Mouse (Mus musculus) monocyte, adult 5-6 weeks (primary cell): ENCODE measurements at regions not wholly inside any gene's neighbourhood (a gene's known extent, or its start where the extent isn't known, plus 50 kb on each side); places are given as distances from the start of the nearest gene placed in this dataset.
A peak's percentile ranks its signal among the peaks of the same experiment; 100 is the strongest.
"Not testable (repeated sequence)": the region's sequence is repeated elsewhere in the genome, so short reads cannot be mapped to it uniquely, and the experiment has no call there.

ENCODE experiments used
- ATAC-seq: fragments of 153-309, 156-312 bp; replicated peaks from 2 replicates; pipeline ENCODE4 v1.8.0; 2017; ENCODE audit warnings: mild to moderate bottlenecking; ENCODE audit not compliant: low TSS enrichment, insufficient number of reproducible peaks, severe bottlenecking, poor library complexity, low FRiP score

DNA sequence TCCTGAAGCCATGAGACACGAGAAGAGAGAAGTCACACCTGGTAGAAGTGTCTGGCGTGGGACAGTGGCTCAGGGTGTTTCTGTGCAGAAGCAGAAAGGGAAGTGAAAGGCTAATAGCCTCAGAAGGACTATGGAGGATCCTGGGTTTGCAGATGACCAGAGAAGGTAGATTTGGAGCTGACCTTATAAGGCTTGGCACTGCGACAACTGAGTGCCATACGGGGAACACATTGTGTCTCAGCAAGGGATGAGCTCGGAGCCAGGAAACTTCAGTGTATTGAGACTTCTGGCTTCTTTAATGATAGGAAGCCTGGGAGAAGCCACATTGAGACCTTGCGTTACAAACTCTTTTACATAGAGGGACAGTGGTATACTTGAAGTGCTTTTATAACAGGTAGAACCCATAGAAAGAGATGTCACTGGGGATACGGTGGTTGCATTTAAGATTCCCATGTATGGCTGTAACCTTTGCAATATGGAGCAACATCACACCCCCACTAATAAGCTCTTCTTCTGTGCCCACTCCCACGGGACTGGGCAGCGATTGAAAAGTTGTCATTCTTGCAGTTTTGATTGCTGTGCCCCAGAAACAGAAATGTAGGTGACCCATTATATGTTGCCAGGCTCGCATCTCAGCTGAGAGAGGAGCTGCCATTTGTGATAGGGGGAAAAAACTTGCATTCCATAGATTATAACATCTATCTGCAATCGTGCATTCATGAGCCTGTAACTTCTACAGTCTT lies 61.8 kb upstream of the Dync1i1 start:
- no peak for ATAC-seq

DNA sequence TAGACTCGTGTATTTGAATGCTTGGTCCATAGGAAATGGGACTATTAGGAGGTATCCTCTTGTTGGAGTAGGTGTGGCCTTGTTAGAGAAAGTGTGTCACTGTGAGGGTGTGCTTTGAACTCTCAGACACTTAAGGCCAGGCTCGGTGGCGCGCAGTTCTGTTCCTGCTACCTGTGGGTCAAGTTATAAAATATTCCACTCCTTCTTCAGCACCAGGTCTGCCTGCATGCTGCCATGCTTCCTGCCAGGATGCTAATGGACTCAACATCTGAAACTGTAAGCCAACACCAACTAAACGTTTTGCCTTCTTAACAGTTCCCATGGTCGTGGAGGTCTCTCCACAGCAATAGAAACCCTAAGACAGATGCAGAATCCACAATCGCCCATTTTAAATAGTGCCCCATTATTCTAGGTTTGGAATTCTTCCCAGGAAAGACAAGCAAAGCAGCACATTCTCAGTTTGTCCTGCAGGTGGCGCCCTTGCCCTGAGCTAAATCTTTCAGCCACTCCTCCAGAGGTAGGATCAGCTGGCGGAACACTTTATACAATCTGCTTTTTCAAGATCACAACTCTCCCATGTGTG lies 80.2 kb upstream of the Dync1i1 start:
- no peak for ATAC-seq

- no peak for ATAC-seq
These were observed 91.2 kb upstream of the Dync1i1 start for GRCm38 (mm10) chr6:5634222-5634621.

DNA sequence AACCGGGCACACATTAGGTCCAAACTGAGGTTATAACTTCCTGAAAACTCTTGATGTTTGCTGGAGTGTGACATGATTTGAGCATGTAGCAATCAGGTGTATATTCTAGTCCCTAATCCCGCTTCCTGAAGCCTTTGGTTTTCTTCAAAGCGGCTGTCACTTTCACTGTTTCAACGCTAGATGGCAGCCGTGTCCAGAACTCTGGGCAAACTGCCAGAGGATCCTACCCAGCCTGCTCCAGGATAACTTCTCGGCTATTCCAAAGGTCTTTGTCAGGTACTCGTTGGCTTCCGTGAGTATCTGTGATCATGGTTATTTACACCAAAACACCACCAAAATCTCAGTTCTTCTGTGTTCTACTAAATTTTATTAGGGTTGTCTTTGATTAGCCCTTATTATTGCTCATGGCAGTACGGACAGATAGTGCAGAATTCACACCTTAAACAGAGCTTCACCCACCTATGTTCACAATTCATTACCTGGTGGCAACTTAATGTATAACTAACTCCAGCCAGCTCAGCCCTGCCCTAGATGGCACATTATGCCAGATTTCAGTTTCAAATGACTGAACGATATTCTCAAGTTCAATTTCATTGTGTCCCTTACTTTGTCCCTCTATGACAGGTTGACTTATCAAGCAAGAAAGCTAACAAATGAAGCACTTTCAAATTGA lies 92.3 kb upstream of the Dync1i1 start:
- no peak for ATAC-seq

GRCm38 (mm10) chr6:5624085-5624484 lies 101.4 kb upstream of the Dync1i1 start:
- ATAC-seq, result no peak

DNA sequence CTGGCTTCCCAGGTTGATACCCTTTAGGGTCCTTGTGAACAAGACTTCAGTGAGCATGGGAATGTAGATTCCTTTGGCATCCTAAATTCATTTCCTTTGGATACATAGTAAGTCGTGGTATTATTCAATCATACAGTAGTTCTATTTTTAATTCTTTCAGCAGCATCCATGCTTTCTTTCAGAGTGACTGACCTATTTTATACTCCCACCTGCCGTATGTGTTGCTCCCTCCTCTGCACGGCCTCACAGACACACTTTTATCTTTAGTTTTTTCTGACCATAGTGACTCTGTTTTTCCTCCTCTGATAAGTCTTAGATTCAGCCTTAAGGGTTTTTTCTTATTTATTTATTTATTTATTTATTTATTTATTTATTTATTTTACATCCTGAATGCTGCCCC lies 103.9 kb upstream of the Dync1i1 start:
- no peak for ATAC-seq

GRCm38 (mm10) chr6:5594011-5594410 lies 97.9 kb upstream of the Pdk4 start:
- no peak for ATAC-seq

DNA sequence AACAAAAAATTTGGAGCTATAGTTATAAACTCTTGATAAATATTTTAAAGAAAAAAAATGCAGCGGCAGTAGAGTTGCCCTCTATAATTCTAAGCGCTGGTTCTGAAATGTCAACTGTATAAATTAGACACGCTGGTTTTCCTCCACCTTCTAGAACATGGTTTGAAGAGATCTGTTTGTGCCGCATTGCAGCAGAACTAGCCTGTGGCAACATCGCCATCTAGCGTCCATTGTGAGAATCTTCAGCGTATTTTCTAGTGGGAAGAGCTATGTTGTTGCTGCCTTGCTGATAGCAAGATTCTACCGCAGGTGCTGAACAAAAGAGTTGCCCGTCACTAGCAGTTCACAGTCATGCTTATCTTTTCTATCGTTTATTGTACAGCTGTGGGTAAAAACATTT lies 93.5 kb upstream of the Pdk4 start:
- ATAC-seq, result 0 out of 2 replicates have a peak, but pooled peaks have one; percentile 47

GRCm38 (mm10) chr6:5582923-5583525 lies 86.9 kb upstream of the Pdk4 start:
- no peak for ATAC-seq

- ATAC-seq, result not testable (repeated sequence)
These were observed 80.8 kb upstream of the Pdk4 start for GRCm38 (mm10) chr6:5576891-5577290.

DNA sequence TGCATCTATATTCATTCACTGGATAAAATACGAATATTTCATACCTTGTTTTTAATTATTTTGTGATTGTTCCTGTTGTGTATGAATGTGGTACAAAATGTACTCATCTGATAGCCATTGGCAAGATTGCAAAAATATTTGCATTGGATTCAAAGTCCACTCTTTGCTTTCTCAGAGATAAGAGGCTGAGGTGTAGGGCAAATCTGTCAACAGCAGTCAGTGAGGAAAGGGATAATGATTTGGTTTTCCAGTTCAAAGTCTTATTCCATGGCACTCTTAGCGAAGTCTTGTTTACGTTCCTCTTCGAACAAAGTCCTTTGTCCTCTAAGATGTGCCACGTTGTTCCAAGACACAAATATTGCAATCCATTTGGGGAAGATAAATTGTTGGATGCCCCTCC lies 70.5 kb upstream of the Pdk4 start:
- no peak for ATAC-seq

GRCm38 (mm10) chr6:5565049-5565448 lies 68.9 kb upstream of the Pdk4 start:
- no peak for ATAC-seq

- no peak for ATAC-seq
These were observed 57.7 kb upstream of the Pdk4 start for GRCm38 (mm10) chr6:5553703-5554394.

DNA sequence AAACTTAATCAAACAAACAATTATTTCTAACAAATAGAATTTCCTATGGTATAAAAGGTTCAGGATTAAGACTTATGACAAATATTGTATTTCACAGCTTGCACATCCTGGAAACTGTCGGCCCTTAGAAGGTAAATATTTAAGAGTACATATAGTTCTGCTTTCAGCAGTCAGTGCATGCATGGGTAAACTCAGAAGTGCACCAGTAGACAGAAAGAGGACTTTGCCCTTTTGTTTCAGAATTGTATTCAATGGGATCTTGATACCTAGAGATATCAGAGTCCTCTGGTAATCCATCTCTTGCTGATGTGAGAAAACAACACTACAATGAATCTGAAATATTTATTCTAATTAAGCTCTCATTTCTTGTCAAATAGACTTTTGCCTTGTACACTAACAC lies 54.0 kb upstream of the Pdk4 start:
- ATAC-seq, result no peak
